Mouse (Mus musculus) cortical plate, adult 2 months (tissue): ENCODE measurements around the gene Supt5.

Source experiments
- CTCF ChIP-seq: fragments of 200-500 bp; IDR thresholded peaks from 2 replicates; pipeline ENCODE4 v1.5.1; 2011; ENCODE audit warnings: mild to moderate bottlenecking, control low read depth, low read length; ENCODE audit not compliant: insufficient read depth; ENCODE audit errors: extremely low read depth
- POLR2A ChIP-seq: fragments of 200-500 bp; IDR thresholded peaks from 2 replicates; pipeline ENCODE4 v1.6.1; 2011; ENCODE audit warnings: mild to moderate bottlenecking, low read length, control low read depth; ENCODE audit not compliant: insufficient read depth; ENCODE audit errors: extremely low read depth

DNA sequence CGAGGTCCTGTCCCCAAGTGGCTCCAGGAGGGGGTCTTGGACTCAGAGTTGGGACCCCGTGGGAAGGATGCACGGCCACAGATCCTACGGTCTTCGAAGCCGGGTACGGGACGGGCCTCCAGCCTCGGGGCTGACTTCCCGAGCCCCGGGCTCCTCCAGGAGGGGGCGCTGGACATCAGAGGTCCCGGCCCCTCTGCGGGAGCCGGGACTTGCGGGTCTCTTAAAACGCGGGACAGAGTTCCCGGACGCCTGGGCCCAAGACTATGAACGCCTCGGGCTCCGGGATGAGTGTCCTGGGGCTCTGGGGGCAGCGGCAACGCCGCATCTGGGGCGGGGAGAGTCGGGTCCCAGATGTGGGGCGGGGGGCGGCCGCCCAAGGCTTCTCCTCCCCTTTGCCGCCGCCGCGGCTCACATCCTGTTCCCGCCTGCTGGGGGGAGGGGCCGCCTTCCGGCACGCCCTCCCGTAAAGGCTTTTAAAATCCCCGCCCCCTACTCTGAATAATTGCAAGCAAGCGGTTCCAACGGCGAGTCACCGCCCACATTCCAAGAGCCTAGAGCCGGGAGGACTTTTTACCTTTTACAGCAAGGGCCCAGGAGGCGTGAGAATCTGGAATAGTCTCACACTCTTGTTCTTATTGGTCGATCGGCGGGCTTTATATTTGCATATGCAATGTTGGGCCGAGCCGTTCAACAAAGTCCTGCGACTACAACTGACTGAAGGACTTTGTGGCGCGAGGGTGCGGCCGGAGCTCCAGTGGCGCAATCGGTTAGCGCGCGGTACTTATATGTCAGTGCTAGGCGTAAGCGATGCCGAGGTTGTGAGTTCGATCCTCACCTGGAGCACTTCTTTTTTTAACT is 33.9 kb upstream of the Supt5 start, which contains the start of gene Plekhg2:
- 0 out of 2 replicates have a peak, but pooled peaks have one; percentile 17 for TF ChIP-seq POLR2A
- no peak for TF ChIP-seq CTCF
